Mouse (Mus musculus): ENCODE results near the gene Snapc5. TPM values are rescaled to one million over a fixed set of nuclear protein-coding genes. Genes with fewer than 3 reads are reported as not detected.
"Not testable (repeated sequence)": the region's sequence is repeated elsewhere in the genome, so short reads cannot be mapped to it uniquely, and the experiment has no call there.

The Snapc5 gene
- total and polyA plus RNA-seq, 3 experiments, result 12.1 to 23.2 (median 22.8) TPM

- no peak overlapping the region for H3K4me3 ChIP-seq
- no peak for DNase-seq
- no peaks in the 10 kb centered on the region for H3K79me2 ChIP-seq (replicated peaks; ENCODE audit: control insufficient read depth, insufficient read depth, low read length)
- no peak overlapping the region for H3K9ac ChIP-seq (ENCODE audit: low read depth, low read length)
- H3K4me1 ChIP-seq (ENCODE audit: control insufficient read depth, insufficient read depth, low read length), result no peaks in the 10 kb centered on the region
- H3K27ac ChIP-seq, result no peak overlapping the region
- intact Hi-C loops (cut with DNase I), result no loop called here
- H3K27me3 ChIP-seq (ENCODE audit: control insufficient read depth, insufficient read depth, low read length), result no peaks in the 10 kb centered on the region
- TF ChIP-seq EP300 (IDR thresholded peaks at IDR 0.05; ENCODE audit: insufficient read depth, low read depth, low read length) (no peak), POLR2A (IDR thresholded peaks at IDR 0.05; ENCODE audit: insufficient read depth, low read depth, low read length) (no peak), CTCF (IDR thresholded peaks at IDR 0.05) (no peak)
- no peaks in the 10 kb centered on the region for H3K36me3 ChIP-seq (ENCODE audit: control insufficient read depth, insufficient read depth, low read length)
- WGBS, result 88% methylated on average over 8 of the region's 8 CpGs
Observed at GRCm38 (mm10) chr9:64197524-64197923, 18.4 kb downstream of the Snapc5 start.

DNA sequence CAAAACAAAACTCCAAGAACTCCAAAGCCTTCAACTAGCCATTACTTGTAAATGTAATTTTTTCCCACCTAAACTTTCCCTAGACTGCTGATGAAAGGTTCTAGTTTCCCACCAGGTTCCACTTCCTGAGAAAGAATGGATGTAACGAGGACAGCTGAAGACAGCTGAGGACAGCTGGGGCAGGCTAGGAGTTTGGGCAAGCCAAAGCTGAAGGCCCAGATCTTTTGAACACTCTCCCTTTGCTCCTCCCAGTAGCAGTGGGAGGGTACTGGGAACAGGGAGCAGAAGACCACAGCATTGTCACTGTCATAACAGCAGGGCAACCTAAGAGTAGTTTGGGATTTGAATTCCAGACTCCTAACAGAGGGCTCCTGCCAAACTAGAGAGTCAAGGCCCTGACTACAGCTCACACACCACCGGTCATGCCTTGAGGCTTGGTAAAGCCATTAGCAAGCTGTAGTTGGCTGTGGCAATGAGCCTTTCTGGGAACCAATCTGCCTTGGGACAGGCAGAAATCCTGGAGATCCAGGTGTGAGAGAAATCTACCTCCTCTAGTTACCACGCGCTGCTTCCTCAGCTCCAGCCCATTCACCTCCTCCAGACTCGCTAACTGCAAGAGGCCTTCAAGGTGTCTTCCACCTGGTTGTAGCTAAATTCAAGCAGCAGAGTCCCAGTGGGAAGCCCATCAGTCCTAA, 19.1 kb downstream of the Snapc5 start:
- no peak for TF ChIP-seq EP300 (IDR thresholded peaks at IDR 0.05; ENCODE audit: insufficient read depth, low read depth, low read length)
- no peak for TF ChIP-seq CTCF (IDR thresholded peaks at IDR 0.05)
- no peak for TF ChIP-seq POLR2A (IDR thresholded peaks at IDR 0.05; ENCODE audit: insufficient read depth, low read depth, low read length)
- no peaks in the 10 kb centered on the region for H3K4me1 ChIP-seq (ENCODE audit: control insufficient read depth, insufficient read depth, low read length)
- intact Hi-C loops (cut with DNase I), result no loop called here
- no peak overlapping the region for H3K9ac ChIP-seq (ENCODE audit: low read depth, low read length)
- H3K4me3 ChIP-seq, result no peak overlapping the region
- H3K79me2 ChIP-seq (replicated peaks; ENCODE audit: control insufficient read depth, insufficient read depth, low read length), result no peaks in the 10 kb centered on the region
- H3K27ac ChIP-seq, result no peak overlapping the region
- H3K27me3 ChIP-seq (ENCODE audit: control insufficient read depth, insufficient read depth, low read length), result no peaks in the 10 kb centered on the region
- 90% methylated on average over 5 of the region's 5 CpGs for WGBS
- no peaks in the 10 kb centered on the region for H3K36me3 ChIP-seq (ENCODE audit: control insufficient read depth, insufficient read depth, low read length)
- DNase-seq, result no peak

GRCm38 (mm10) chr9:64198763-64199418, 19.8 kb downstream of the Snapc5 start:
- 78% methylated on average over 7 of the region's 7 CpGs for WGBS
- H3K4me3 ChIP-seq; H3K9ac ChIP-seq (ENCODE audit: low read depth, low read length); DNase-seq; H3K79me2 ChIP-seq (replicated peaks; ENCODE audit: control insufficient read depth, insufficient read depth, low read length); intact Hi-C loops (cut with DNase I); H3K36me3 ChIP-seq (ENCODE audit: control insufficient read depth, insufficient read depth, low read length); H3K27me3 ChIP-seq (ENCODE audit: control insufficient read depth, insufficient read depth, low read length); H3K4me1 ChIP-seq (ENCODE audit: control insufficient read depth, insufficient read depth, low read length); H3K27ac ChIP-seq: not testable (repeated sequence)

- Histone ChIP-seq H3K9ac (ENCODE audit: low read depth, low read length) (no peak overlapping the region), H3K27me3 (ENCODE audit: control insufficient read depth, insufficient read depth, low read length) (no peaks in the 10 kb centered on the region), H3K79me2 (replicated peaks; ENCODE audit: control insufficient read depth, insufficient read depth, low read length) (no peaks in the 10 kb centered on the region), H3K36me3 (ENCODE audit: control insufficient read depth, insufficient read depth, low read length) (no peaks in the 10 kb centered on the region; the same call in 1 of the 2 replicates), H3K4me1 (ENCODE audit: control insufficient read depth, insufficient read depth, low read length) (no peaks in the 10 kb centered on the region), H3K4me3 (no peak overlapping the region), H3K27ac (no peak overlapping the region)
- intact Hi-C loops (cut with DNase I), result no loop called here
- WGBS, result 73% methylated on average over 2 of the region's 2 CpGs
- DNase-seq, result no peak
- no peak for TF ChIP-seq CTCF (IDR thresholded peaks at IDR 0.05)
Observed at GRCm38 (mm10) chr9:64199897-64200296, 20.8 kb downstream of the Snapc5 start.

DNA sequence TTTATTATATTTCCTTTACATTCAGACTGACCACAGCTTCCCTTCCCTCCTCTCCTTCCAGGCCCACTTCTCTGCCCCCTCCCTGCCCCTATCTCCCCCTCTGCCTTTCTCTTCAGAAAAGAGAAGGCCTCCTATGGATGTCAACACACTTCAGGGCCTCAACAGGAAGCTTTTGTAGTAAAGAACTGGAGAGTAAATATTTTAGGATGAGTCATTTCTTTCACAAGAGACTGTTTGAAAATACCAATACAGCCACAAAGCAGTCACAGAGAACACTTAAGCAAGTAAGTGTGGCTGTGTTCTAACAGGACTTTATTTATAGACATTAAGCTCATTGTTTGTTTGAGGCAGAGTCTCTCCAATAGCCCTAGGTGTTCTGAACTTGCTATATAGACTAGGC, 23.3 kb downstream of the Snapc5 start:
- no peaks in the 10 kb centered on the region for H3K4me1 ChIP-seq (ENCODE audit: control insufficient read depth, insufficient read depth, low read length)
- DNase-seq, result no peak
- no peaks in the 10 kb centered on the region for H3K79me2 ChIP-seq (replicated peaks; ENCODE audit: control insufficient read depth, insufficient read depth, low read length)
- no peak overlapping the region for H3K27ac ChIP-seq
- no peak overlapping the region for H3K4me3 ChIP-seq
- intact Hi-C loops (cut with DNase I), result no loop called here
- H3K27me3 ChIP-seq (ENCODE audit: control insufficient read depth, insufficient read depth, low read length), result no peaks in the 10 kb centered on the region
- no peak for TF ChIP-seq CTCF (IDR thresholded peaks at IDR 0.05)
- no peak for TF ChIP-seq POLR2A (IDR thresholded peaks at IDR 0.05; ENCODE audit: insufficient read depth, low read depth, low read length)
- no peak for TF ChIP-seq EP300 (IDR thresholded peaks at IDR 0.05; ENCODE audit: insufficient read depth, low read depth, low read length)
- H3K9ac ChIP-seq (ENCODE audit: low read depth, low read length), result no peak overlapping the region
- peaks cover 5% of the 10 kb centered on the region for H3K36me3 ChIP-seq (ENCODE audit: control insufficient read depth, insufficient read depth, low read length)

GRCm38 (mm10) chr9:64202866-64203265, 23.8 kb downstream of the Snapc5 start:
- peaks cover 5% of the 10 kb centered on the region for H3K36me3 ChIP-seq (ENCODE audit: control insufficient read depth, insufficient read depth, low read length)
- no peaks in the 10 kb centered on the region for H3K4me1 ChIP-seq (ENCODE audit: control insufficient read depth, insufficient read depth, low read length)
- no peak overlapping the region for H3K27ac ChIP-seq
- no peak overlapping the region for H3K9ac ChIP-seq (ENCODE audit: low read depth, low read length)
- no peak for TF ChIP-seq CTCF (IDR thresholded peaks at IDR 0.05)
- no peak for TF ChIP-seq POLR2A (IDR thresholded peaks at IDR 0.05; ENCODE audit: insufficient read depth, low read depth, low read length)
- no peak for TF ChIP-seq EP300 (IDR thresholded peaks at IDR 0.05; ENCODE audit: insufficient read depth, low read depth, low read length)
- DNase-seq, result no peak
- H3K27me3 ChIP-seq (ENCODE audit: control insufficient read depth, insufficient read depth, low read length), result no peaks in the 10 kb centered on the region
- no peaks in the 10 kb centered on the region for H3K79me2 ChIP-seq (replicated peaks; ENCODE audit: control insufficient read depth, insufficient read depth, low read length)
- intact Hi-C loops (cut with DNase I), result no loop called here
- H3K4me3 ChIP-seq, result no peak overlapping the region

Data from heart, adult 2 months (tissue).